Mouse (Mus musculus) C2C12 (cell line): ENCODE data around the gene Tti1.

Experiments
- CEBPB ChIP-seq: IDR thresholded peaks from one replicate; pipeline ENCODE4 v1.6.1; 2011; ENCODE audit warnings: low read depth, mild to moderate bottlenecking, control low read depth, moderate library complexity
- CTCF ChIP-seq: IDR thresholded peaks from one replicate; pipeline ENCODE4 v1.5.1; 2011; ENCODE audit not compliant: control insufficient read depth, insufficient read depth, insufficient read length
- FOSL1 ChIP-seq: IDR thresholded peaks from one replicate; pipeline ENCODE4 v1.8.0; 2011; ENCODE audit warnings: mild to moderate bottlenecking, low read length; ENCODE audit not compliant: poor library complexity, insufficient read depth, severe bottlenecking
- MAX ChIP-seq: IDR thresholded peaks from one replicate; pipeline ENCODE4 v1.6.1; 2011; ENCODE audit warnings: mild to moderate bottlenecking, control low read depth
- MYOD1 ChIP-seq: IDR thresholded peaks from one replicate; pipeline ENCODE4 v1.6.1; 2011; ENCODE audit warnings: low read depth; ENCODE audit not compliant: control insufficient read depth, insufficient read length
- MYOG ChIP-seq: IDR thresholded peaks from one replicate; pipeline ENCODE4 v1.6.1; 2011; ENCODE audit not compliant: control insufficient read depth, insufficient read length; ENCODE audit errors: extremely low read depth
- USF1 ChIP-seq: IDR thresholded peaks from one replicate; pipeline ENCODE4 v1.6.1; 2011; ENCODE audit warnings: low read depth, mild to moderate bottlenecking, control low read depth, moderate library complexity

DNA sequence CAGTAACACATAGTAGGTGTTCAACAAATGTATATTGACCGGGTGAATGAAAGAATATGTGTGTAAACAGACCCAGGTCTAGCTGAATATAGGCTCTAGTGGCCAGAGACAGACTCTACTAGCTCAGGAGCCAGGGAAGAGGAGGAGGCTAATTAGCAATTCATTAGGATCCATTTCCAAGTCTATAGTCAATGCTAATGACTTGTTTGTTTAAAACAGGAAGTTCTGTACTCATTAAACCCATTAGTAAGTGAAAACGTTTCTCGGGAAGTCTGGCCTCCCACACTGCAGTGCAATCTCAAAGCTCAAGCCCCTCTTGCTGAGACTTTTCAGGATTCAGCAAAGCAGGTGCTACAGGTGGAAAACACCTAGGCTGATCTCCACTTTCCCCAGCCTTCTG, 60.4 kb downstream of the Tti1 start:
- TF ChIP-seq CTCF, result no peak
- TF ChIP-seq USF1, result no peak
- TF ChIP-seq CEBPB, result no peak
- TF ChIP-seq MYOG, result no peak
- no peak for TF ChIP-seq MAX
- no peak for TF ChIP-seq FOSL1
- TF ChIP-seq MYOD1, result no peak
